Mouse (Mus musculus) cerebellum, postnatal 14 days (tissue): ENCODE data around the gene Uap1l1.
A peak's percentile ranks its signal among the peaks of the same experiment; 100 is the strongest.

Source experiments
- DNase-seq, 2 experiments: peaks; one replicate each; pipeline ENCODE4 v3.0.0; 2021; ENCODE audit warnings: mixed read lengths in 2 of 2

Uap1l1 gene

DNA sequence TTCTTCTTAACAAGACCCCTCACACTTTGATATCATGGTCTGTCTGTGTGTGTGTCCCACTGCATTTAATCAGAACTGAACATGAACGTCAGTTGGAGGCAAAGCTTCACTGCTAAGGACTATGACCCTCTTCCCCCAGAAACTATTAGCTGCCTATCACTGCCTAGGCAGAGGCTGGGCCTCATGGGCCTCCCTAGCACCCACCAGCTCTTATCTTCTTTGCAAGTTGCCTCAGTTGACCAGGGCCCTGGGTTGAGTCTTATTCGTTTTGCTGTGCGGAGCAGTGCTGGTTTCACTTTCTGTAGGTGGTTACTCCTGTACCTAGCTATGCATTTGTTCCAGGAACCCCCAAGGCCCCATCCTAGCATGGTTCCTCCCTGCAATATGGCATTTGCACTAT, 4.5 kb upstream of the Uap1l1 start:
- no peak for DNase-seq

DNA sequence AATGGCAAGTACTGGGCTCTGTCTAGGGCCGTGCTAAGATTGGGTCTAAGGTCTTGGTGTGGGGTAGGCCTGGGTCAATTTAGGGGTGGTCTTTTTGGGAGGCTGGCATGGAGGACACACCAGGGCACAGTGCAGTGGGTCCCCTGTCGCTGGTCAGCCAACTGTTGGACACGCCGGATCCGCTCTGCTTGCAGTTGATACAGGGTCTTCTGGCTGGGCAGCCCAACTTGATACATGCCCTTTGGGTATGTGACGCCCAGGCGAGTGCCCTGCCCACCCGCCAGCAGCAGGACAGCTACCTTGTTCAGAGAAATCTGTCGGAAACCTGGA, 756 bp downstream of the Uap1l1 start:
- DNase-seq = no peak

DNA sequence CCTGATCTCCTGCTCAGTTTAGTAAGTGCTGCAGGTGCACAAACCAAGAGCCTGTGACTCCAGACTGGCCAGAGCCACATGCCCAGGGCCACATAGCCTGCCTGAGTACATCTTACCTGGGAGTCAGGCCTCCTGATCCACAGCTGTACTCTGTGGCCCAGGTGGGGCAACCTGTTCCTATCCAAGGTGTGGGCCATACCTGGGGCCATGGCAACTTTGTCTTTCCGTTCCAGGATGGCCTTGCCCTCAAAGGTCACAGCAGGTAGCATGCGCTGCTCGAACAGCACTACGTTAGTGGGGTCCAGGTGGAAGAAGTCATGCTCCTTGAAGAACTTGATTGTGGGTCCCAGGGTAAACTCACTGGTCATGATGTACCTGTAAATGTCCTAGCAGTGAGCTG, 1.2 kb downstream of the Uap1l1 start:
- DNase-seq = no peak

GRCm38 (mm10) chr2:25363478-25364178, 1.9 kb downstream of the Uap1l1 start:
- no peak for DNase-seq

DNA sequence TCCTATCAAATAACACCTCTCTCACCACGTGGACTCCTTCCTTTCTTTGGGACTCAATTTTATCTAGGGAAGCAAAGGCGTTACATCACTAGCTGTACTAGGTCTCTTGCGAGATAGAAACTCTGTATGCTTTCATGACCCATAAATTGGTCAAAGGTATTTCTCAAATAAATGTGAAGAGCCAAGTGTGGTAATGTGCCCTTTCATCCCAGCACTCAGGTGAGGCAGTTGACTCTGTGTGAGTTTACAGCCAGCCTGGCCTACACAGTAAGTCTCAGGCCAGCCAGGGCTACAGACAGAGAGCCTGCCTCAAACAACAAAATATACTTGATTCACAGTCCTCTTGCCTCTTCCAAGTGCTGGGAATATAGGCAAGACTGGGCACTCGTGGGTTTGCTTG, 5.6 kb downstream of the Uap1l1 start:
- DNase-seq = no peak

- peak; percentile 88 to 92 for DNase-seq
Measured at GRCm38 (mm10) chr2:25356208-25357079, 9.0 kb downstream of the Uap1l1 start, which contains the start of gene Dpp7. Gene Dpp7, minus strand, starts transcription at chr2:25356359.

- DNase-seq = peak; percentile 32 to 33
Measured at GRCm38 (mm10) chr2:25355419-25356066, 9.9 kb downstream of the Uap1l1 start.

DNA sequence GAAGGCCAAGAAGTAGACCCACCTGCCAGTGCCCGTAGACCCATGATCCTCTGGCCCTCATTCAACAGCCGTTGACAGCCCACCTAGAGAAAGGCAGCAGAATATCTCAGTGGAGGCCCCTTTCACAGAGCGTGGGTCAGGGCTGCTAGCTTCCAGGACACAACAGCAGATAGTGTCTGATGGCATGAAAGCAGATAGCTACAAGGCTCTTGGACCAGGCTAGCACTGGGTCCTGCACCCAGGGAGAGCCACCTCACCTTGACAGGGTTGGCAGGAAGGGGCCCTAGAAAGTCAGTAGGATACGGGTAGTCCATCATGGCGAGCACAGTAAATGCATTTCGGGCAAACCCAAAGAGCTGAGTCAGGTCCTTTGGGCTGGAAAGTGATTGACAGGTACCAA, 11.3 kb downstream of the Uap1l1 start:
- no peak for DNase-seq

DNA sequence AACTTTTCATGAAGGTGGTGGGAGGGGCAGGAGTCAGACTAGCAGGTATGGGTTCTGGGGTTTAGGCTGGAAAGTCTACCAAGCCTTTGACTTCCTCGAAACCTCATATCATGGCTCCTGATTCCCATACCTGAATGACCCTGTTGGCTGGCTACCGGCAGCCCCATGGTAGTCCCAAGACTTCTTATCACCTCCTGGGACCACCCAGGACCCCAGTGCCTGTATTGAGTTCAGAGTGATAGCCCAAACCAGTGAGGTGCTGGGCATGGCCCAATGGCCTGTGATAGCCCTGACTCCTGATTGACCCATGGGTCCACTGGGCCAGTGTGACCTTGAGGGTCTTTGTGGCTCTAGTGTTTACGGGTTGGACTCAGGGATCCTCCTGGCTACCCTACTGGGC, 14.8 kb downstream of the Uap1l1 start:
- DNase-seq = no peak

DNA sequence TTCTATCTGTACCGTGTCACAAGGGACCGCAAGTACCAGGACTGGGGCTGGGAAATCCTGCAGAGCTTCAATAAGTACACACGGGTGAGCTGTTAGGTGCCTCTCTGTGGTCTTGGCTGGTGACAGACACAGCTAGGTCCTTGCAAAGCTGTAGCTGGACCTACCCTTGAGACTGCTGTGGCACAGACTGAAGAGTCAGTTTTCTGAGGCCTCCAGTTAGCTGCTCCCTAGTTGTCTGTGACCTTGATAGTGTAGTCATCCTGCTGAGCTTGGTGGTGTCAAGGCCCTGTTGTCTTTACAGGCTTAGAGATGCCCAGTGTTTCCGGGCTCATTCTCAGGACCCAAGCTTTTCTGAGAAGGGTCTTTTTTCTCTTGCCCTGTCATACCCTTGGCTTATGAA, 16.0 kb downstream of the Uap1l1 start:
- DNase-seq = no peak

- peak in 1 of 2 experiments; percentile 34 for DNase-seq
Measured at GRCm38 (mm10) chr2:25348162-25348561, 17.3 kb downstream of the Uap1l1 start.

DNA sequence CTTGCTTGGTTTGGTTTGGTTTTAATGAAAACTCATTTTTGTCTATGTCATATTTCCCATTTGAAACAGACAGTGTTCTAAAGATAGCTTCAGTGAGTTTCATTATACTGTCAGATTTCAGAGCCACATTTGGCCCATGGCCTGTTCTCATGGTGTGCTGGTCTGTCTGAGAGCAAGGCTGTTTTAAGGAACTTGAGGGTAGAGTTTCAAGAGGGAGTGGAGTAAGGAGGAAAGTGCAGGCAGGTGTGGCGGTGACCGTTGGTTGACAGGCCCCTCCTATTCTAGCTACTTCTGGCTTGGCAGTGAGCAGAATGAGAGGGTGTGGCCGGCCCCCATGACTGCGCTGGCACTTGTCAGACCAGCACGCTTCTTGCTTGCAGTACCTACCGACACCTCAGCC, 27.2 kb downstream of the Uap1l1 start:
- no peak for DNase-seq

DNA sequence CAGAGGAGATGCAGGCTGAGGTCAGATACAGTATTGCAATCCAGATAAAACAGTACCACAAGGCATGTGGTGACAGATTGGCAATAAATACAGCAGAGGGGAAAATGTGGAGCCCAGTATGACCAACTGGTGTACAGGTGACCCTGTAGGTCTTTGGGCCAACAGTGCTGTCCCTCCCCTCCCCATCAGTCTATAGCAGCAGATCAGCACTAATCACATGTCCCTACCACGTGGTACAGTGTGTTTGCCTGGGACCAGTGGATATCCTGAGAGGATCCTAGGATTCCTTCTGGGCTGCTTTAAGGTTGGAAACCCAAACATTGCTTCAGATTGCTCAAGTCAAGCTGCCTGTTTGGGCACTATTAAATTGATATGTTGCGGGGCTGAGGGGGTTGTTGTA, 31.9 kb downstream of the Uap1l1 start:
- no peak for DNase-seq

- peak; percentile 99 to 100 for DNase-seq
Measured at GRCm38 (mm10) chr2:25332286-25333160, 33.0 kb downstream of the Uap1l1 start, which contains the start of gene Man1b1. Gene Man1b1, plus strand, starts transcription at chr2:25332338.

- DNase-seq = peak in 1 of 2 experiments; percentile 19
Measured at GRCm38 (mm10) chr2:25331470-25331869, 34.0 kb downstream of the Uap1l1 start.

DNA sequence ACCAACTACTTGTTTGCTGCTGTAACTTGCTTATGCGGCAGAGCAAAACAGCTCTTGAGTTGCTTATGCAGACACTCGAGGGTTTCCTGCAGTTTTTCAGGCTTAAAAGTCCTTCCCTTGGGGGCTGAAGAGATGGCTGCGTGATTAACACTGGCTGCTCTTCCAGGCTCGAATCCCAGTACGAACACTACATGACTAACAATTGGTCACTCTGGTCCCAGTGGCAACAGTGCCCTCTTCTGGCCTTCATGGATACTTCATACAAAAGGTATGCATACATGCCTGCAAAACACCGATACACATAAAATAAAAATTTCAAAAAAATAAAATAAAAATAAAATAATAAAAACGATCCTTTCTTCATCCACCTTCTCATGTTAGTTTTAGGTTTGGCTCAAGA, 37.0 kb downstream of the Uap1l1 start:
- peak; percentile 83 to 87 for DNase-seq

GRCm38 (mm10) chr2:25326036-25326435, 39.4 kb downstream of the Uap1l1 start:
- DNase-seq = no peak

DNA sequence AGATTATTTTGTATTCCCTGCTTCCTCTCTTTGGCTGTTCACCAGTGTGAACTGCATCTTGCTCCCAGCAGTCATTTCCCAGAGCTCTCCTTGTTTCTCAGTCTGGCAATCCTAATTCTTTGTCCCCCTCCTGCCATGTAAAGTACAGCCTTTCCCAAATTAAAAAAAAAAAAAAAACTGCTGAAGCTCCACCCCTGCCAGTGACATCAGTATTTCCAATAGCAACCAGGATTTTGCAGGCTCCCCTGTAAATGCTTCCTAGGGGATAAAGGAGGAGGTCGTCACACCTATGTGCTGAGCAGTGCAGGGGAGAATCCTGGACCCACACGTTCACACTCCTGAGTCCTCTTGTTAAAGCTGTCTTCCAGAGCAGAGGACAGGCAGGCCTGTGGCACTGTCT, 45.4 kb downstream of the Uap1l1 start:
- no peak for DNase-seq

DNA sequence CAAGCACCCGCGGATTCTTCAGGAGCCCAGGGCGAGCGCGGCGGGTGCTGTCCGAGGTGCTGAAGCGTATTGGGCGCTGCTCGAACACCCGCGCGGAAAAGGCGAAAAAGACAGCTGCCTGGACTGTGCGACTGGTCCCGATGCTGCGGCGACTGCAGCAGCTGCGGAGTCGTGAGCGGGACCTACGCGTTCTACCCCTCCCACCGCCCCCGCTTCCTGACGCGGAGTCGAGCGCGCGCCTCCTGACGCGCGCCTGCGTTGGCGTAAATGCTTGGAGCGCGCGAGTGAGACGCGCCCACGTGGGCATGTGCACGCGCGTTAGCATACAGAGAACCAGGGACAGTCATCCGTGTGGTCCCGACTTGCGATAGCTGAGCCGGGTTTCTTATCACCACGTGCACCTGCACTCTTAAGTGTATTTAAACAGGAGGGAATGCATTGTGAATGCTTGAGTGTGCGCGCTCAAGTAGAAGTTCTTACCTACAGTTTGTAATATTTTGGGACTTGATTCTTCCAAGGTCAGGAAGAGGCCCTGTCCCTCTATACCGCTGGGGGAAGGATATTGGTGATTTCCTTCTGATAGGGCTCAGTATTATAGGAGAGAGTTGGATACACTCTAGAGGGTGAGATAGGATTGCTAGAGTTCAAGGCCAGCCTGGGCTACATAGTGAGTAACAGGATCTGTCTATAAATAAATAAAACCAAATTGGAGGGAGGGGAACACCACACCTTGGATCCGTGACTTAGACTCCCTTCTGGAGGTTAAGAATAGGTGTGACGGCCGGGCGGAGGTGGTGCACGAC, 46.3 kb downstream of the Uap1l1 start, which contains the start of gene Grin1:
Gene Grin1, minus strand, starts transcription at position 217 of the 803 bp plus-strand sequence.
- peak; percentile 93 to 94 for DNase-seq

DNA sequence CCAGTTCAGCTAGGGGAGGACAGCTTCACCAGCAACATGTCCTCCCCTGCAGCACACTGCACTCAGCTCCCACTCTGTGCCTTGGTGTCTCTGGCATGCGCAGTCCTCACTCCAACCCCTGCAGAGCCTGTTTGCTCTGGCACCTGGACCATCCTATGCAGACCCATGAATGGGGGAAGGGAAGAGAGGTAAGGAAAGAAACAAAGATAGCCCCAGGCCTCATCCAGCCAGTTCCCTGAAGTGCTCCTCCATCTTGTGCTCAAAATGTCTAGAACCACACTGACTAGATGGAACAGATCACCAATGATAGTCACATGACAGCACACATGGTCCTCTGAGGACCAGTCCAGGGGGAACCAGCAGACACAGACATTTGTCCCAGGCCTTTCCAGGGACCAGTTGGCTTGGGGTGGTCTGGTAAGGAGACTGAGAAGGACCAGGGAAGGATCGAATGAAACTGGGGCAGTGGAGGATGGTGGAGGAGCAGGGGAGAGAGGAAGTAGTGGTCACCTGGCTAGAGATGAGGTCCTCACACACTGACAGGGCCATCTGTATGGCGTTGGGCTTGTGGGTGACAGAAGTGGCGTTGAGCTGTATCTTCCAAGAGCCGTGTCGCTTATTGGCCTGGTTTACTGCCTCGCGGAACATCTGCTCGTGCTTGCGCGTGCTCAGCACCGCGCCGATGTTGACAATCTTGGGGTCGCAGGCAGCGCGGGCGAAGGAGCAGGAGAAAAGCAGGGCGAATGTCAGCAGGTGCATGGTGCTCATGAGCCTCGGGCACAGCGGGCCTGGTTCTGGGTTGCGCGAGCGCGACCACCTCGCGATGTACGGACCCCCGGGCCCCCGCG, 47.1 kb downstream of the Uap1l1 start:
- DNase-seq = peak; percentile 66 to 73

DNA sequence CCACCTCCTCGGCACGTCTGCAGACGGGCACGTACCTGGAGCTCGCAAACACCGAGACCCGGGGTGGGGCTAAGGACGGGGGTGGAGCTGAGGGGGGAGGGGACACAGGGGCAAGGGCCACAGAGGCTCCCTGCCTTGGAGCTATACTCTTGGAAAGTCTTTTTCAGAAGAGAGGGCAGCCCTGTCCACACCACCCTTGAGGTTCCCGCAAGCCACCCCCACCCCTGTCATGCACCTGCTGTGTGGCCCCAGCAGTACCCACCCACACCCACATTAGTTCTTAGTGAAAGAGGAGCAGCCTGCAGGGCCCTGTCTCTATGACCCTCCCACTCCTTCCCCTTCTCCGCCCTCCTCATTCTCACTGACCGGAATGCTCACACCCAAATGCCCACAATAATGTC, 54.0 kb downstream of the Uap1l1 start:
- no peak for DNase-seq
